Mouse (Mus musculus): ENCODE data around the gene Maats1. TPM values are rescaled to one million over a fixed set of nuclear protein-coding genes. Genes with fewer than 3 reads are reported as not detected.
"Not testable (repeated sequence)": the region's sequence is repeated elsewhere in the genome, so short reads cannot be mapped to it uniquely, and the experiment has no call there.

Maats1 gene
- polyA plus RNA-seq, 1 experiment from 2014 or later = 0.10 TPM

GRCm38 (mm10) chr16:38348217-38348761, 6.3 kb upstream of the Maats1 start:
- H3K4me3 ChIP-seq = no peak overlapping the region
- peaks cover 45% of the 10 kb centered on the region for H3K4me1 ChIP-seq (replicated peaks)
- no peak for ATAC-seq (replicated peaks; ENCODE audit: insufficient number of reproducible peaks, insufficient read depth, low FRiP score, low read depth)
- no peaks in the 10 kb centered on the region for H3K27me3 ChIP-seq
- WGBS = 68% methylated on average over 9 of the region's 9 CpGs
- H3K36me3 ChIP-seq = peaks cover 5% of the 10 kb centered on the region
- H3K9ac ChIP-seq = no peak overlapping the region
- H3K4me2 ChIP-seq = peak overlapping the region; percentile 63; the same call in 1 of the 2 replicates
- no peak overlapping the region for H3K27ac ChIP-seq
- no peaks in the 10 kb centered on the region for H3K9me3 ChIP-seq (replicated peaks)

DNA sequence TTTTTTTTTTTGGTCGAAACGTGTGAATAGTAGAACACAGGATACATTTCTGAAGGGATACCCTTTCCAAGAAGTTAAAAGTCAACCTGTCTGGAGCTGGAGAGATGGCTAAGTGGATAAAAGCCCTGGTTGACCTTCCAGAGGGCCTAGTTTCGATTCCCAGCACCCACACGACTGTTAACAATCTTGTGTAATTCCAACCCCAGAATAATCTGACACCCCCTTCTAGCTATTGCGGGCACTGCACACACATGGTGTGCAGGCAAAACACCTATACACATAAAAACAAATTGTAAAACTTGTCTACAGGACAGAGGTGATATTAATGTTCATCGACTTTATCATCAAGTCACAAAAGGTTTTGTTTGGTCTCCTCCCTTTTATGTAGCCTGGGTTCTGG, 5.6 kb upstream of the Maats1 start:
- Histone ChIP-seq H3K9ac (peak overlapping the region; percentile 91; the same call in 1 of the 2 replicates), H3K27ac (no peak overlapping the region; the same call in 1 of the 2 replicates), H3K4me3 (peak overlapping the region; percentile 85), H3K4me2 (peak overlapping the region; percentile 63), H3K4me1 (replicated peaks) (peaks cover 45% of the 10 kb centered on the region), H3K9me3 (replicated peaks) (no peaks in the 10 kb centered on the region), H3K36me3 (peaks cover 5% of the 10 kb centered on the region), H3K27me3 (no peaks in the 10 kb centered on the region)
- no peak for ATAC-seq (replicated peaks; ENCODE audit: insufficient number of reproducible peaks, insufficient read depth, low FRiP score, low read depth)
- WGBS = 55% methylated on average over 6 of the region's 6 CpGs

GRCm38 (mm10) chr16:38346529-38347325, 4.8 kb upstream of the Maats1 start, which contains the start of the genes Cox17 and Gm21987:
TSS of gene Cox17 (plus strand) at chr16:38346991.
TSS of gene Gm21987 (plus strand) at chr16:38347040.
- ATAC-seq (replicated peaks; ENCODE audit: insufficient number of reproducible peaks, insufficient read depth, low FRiP score, low read depth) = peak; percentile 85
- Histone ChIP-seq H3K27ac (peak within 1 kb of the TSS; percentile 97), H3K4me1 (replicated peaks) (peaks cover 44% of the 10 kb centered on the region), H3K9me3 (replicated peaks) (no peaks in the 10 kb centered on the region), H3K9ac (peak within 1 kb of the TSS; percentile 91), H3K27me3 (no peaks in the 10 kb centered on the region), H3K4me3 (peak within 1 kb of the TSS; percentile 85), H3K36me3 (peaks cover 5% of the 10 kb centered on the region), H3K4me2 (peak within 1 kb of the TSS; percentile 63)
- WGBS = 2% methylated on average over 35 of the region's 35 CpGs

- WGBS = 59% methylated on average over 3 of the region's 3 CpGs
- H3K9me3 ChIP-seq (replicated peaks) = no peaks in the 10 kb centered on the region
- no peak overlapping the region for H3K4me3 ChIP-seq
- H3K27ac ChIP-seq = no peak overlapping the region
- no peak overlapping the region for H3K9ac ChIP-seq
- ATAC-seq (replicated peaks; ENCODE audit: insufficient number of reproducible peaks, insufficient read depth, low FRiP score, low read depth) = 0 out of 2 replicates have a peak, but pooled peaks have one; percentile 34
- H3K4me1 ChIP-seq (replicated peaks) = peaks cover 40% of the 10 kb centered on the region
- H3K4me2 ChIP-seq = no peak overlapping the region
- H3K36me3 ChIP-seq = peaks cover 5% of the 10 kb centered on the region; the same call in 1 of the 2 replicates
- no peaks in the 10 kb centered on the region for H3K27me3 ChIP-seq
Observed at GRCm38 (mm10) chr16:38344941-38345725, 3.2 kb upstream of the Maats1 start.

GRCm38 (mm10) chr16:38338077-38338476, 3.9 kb downstream of the Maats1 start:
- not testable (repeated sequence) for H3K9ac ChIP-seq; H3K9me3 ChIP-seq (replicated peaks); H3K27me3 ChIP-seq; H3K36me3 ChIP-seq; H3K27ac ChIP-seq; H3K4me3 ChIP-seq; H3K4me2 ChIP-seq; ATAC-seq (replicated peaks; ENCODE audit: insufficient number of reproducible peaks, insufficient read depth, low FRiP score, low read depth)
- H3K4me1 ChIP-seq (replicated peaks) = peaks cover 12% of the 10 kb centered on the region
- WGBS = 82% methylated on average over 4 of the region's 4 CpGs

DNA sequence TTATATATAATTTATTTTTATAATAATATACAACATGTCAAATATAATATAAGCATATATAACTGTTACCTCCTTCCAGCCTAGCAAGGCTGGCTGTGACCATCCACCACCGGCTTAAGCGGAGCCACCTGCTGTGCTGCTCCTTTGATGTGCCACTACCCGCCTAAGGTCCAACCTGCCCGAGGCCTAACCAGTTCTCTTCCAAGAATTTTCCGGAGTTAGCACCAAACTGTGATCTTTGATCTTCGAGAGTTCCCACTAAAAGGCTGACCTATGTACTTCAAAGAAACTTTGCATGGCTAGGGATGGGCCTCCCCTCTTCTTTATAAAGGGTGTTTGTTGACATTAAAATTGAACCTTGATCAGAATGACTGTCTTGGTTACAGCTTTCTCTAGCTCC, 7.5 kb downstream of the Maats1 start:
- no peaks in the 10 kb centered on the region for H3K27me3 ChIP-seq
- H3K4me2 ChIP-seq = no peak overlapping the region
- no peaks in the 10 kb centered on the region for H3K36me3 ChIP-seq
- WGBS = 46% methylated on average over 6 of the region's 6 CpGs
- H3K9ac ChIP-seq = no peak overlapping the region
- no peaks in the 10 kb centered on the region for H3K9me3 ChIP-seq (replicated peaks)
- no peaks in the 10 kb centered on the region for H3K4me1 ChIP-seq (replicated peaks)
- no peak overlapping the region for H3K4me3 ChIP-seq
- H3K27ac ChIP-seq = no peak overlapping the region
- no peak for ATAC-seq (replicated peaks; ENCODE audit: insufficient number of reproducible peaks, insufficient read depth, low FRiP score, low read depth)

DNA sequence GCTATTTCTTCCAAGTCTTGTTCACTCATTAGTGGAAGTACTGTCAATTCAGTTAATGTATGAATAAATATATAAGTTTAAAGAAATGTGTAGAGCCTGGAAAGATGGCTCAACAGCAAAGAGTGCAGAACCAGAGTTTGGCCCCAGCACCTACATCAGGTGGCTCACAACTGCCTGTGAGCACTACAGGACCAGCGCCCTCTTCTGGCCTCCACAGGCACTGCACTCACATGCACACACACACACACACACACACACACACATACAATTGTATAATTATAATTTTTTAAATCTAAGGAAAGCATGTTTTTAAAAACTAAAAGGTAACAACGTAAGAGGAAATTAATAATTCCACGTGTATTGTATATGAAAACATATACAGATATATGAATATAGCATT, 12.6 kb downstream of the Maats1 start:
- Histone ChIP-seq H3K9ac (no peak overlapping the region), H3K4me2 (no peak overlapping the region), H3K27me3 (no peaks in the 10 kb centered on the region), H3K4me1 (replicated peaks) (no peaks in the 10 kb centered on the region), H3K36me3 (no peaks in the 10 kb centered on the region), H3K9me3 (replicated peaks) (no peaks in the 10 kb centered on the region), H3K27ac (no peak overlapping the region), H3K4me3 (no peak overlapping the region)
- no peak for ATAC-seq (replicated peaks; ENCODE audit: insufficient number of reproducible peaks, insufficient read depth, low FRiP score, low read depth)
- WGBS = 83% methylated on average over 3 of the region's 3 CpGs

GRCm38 (mm10) chr16:38326778-38327397, 15.1 kb downstream of the Maats1 start:
- 82% methylated on average over 11 of the region's 11 CpGs for WGBS
- Histone ChIP-seq H3K27me3 (no peaks in the 10 kb centered on the region), H3K4me3 (no peak overlapping the region), H3K36me3 (no peaks in the 10 kb centered on the region), H3K4me1 (replicated peaks) (no peaks in the 10 kb centered on the region), H3K9me3 (replicated peaks) (no peaks in the 10 kb centered on the region), H3K9ac (no peak overlapping the region), H3K4me2 (no peak overlapping the region), H3K27ac (no peak overlapping the region)
- no peak for ATAC-seq (replicated peaks; ENCODE audit: insufficient number of reproducible peaks, insufficient read depth, low FRiP score, low read depth)

GRCm38 (mm10) chr16:38324311-38324710, 17.6 kb downstream of the Maats1 start:
- ATAC-seq (replicated peaks; ENCODE audit: insufficient number of reproducible peaks, insufficient read depth, low FRiP score, low read depth) = no peak
- no peaks in the 10 kb centered on the region for H3K27me3 ChIP-seq
- WGBS = 90% methylated on average over 15 of the region's 15 CpGs

DNA sequence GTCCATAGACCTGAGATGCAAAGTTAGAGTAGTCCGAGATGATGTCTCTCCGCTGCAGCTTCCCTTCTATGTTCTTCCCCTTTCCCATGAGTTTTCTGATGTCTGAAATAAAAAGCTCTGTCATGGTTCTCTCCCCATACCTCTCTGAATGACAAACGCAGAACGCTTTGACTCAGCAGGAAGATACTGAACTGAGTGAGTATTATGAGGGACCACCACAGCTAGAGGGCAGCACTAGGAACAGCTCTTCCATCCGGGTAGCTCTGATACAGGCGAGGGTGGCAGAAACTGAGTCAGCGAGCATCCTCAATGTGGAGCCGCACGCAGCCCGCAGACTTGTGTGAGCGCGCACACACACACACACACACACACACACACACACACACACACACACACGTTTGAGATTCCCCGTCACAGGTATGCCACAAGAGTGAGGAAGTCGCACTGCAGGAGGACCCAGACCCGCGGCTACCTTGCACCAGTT, 20.4 kb downstream of the Maats1 start:
- no peak for ATAC-seq (replicated peaks; ENCODE audit: insufficient number of reproducible peaks, insufficient read depth, low FRiP score, low read depth)
- H3K4me1 ChIP-seq (replicated peaks) = 0 out of 2 replicates have a peak, but pooled peaks cover 2% of the 10 kb centered on the region
- H3K9me3 ChIP-seq (replicated peaks) = no peaks in the 10 kb centered on the region
- H3K9ac ChIP-seq = no peak overlapping the region
- H3K36me3 ChIP-seq = no peaks in the 10 kb centered on the region
- no peak overlapping the region for H3K27ac ChIP-seq
- H3K4me2 ChIP-seq = peak overlapping the region; percentile 45
- whole genome bisulfite sequencing = 32% methylated on average over 17 of the region's 17 CpGs
- H3K4me3 ChIP-seq = no peak overlapping the region
- no peaks in the 10 kb centered on the region for H3K27me3 ChIP-seq

More at GRCm38 (mm10) chr16:38324311-38324710, 17.6 kb downstream of the Maats1 start:
- Histone ChIP-seq H3K9ac (no peak overlapping the region), H3K27ac (no peak overlapping the region), H3K9me3 (replicated peaks) (no peaks in the 10 kb centered on the region), H3K36me3 (no peaks in the 10 kb centered on the region), H3K4me3 (no peak overlapping the region), H3K4me1 (replicated peaks) (0 out of 2 replicates have a peak, but pooled peaks cover 2% of the 10 kb centered on the region), H3K4me2 (no peak overlapping the region)
